37 mouse cellular contexts compared by ENCODE assay signal in the genomic region with DNA sequence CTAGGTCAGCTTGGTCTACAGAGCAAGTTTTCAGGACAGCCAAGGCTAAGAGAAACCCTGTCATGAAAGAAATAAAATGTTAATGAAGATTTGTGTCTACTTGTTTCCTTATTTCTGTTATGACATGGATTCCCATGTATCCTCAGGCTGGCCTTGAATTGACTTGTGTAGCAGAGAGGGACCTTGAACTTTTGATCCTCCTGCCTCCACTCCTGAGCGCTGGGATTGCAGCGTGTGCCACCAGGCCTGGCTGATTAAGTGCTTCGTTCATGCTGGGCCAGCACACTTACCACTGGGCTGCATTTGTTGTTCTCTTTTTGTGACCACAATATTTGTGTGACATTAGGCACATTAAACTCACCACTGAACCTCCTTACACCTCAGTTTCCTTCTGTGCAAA. TPM values are rescaled to one million over a fixed set of nuclear protein-coding genes. Genes with fewer than 3 reads are reported as not detected.
"Had no signal": no experiment of that assay in that cellular context is flagged by ENCODE, and none has a peak within 500 bp of the region (broad histone marks: within the 10 kb centered on the region; RNA-seq: fewer than 3 reads in every experiment).

No protein-coding gene starts in this region.

- H3K9ac ChIP-seq: heart, embryonic 12.5 days; heart, embryonic 13.5 days; heart, embryonic 15.5 days; hindbrain, embryonic 12.5 days; hindbrain, embryonic 13.5 days; hindbrain, embryonic 14.5 days; hindbrain, embryonic 15.5 days; intestine, embryonic 15.5 days; kidney, embryonic 15.5 days had no signal

- H3K4me3 ChIP-seq: heart, embryonic 12.5 days; heart, embryonic 13.5 days; heart, embryonic 15.5 days; hindbrain, embryonic 10.5 days; hindbrain, embryonic 12.5 days; hindbrain, embryonic 13.5 days; hindbrain, embryonic 15.5 days; intestine, embryonic 15.5 days; kidney, embryonic 15.5 days; layer of hippocampus, adult 2 months; left cerebral cortex, adult 2 months had no signal

- H3K9me3 ChIP-seq: heart, embryonic 12.5 days; heart, embryonic 13.5 days; heart, embryonic 15.5 days; hindbrain, embryonic 10.5 days; hindbrain, embryonic 12.5 days; hindbrain, embryonic 13.5 days; hindbrain, embryonic 15.5 days; intestine, embryonic 15.5 days; kidney, embryonic 15.5 days had no signal

- H3K27me3 ChIP-seq: heart, embryonic 12.5 days; heart, embryonic 13.5 days; heart, embryonic 15.5 days; hindbrain, embryonic 12.5 days; hindbrain, embryonic 13.5 days; hindbrain, embryonic 15.5 days; intestine, embryonic 15.5 days; kidney, embryonic 15.5 days had no signal

- DNase-seq: heart, postnatal 10 days; heart, postnatal 14 days; heart, postnatal 36 days; heart, postnatal 4 days; kidney, adult 11 months; kidney, adult 18-20 months; kidney, adult 2 months; kidney, adult 8-10 months; kidney, adult 9 months; kidney, postnatal 10 days; kidney, postnatal 14 days; kidney, postnatal 36 days; kidney, postnatal 4 days; layer of hippocampus, adult 9-11 months; layer of hippocampus, postnatal 36 days had no signal

- H3K4me1 ChIP-seq: hindbrain, embryonic 10.5 days; hindbrain, embryonic 12.5 days; hindbrain, embryonic 13.5 days; hindbrain, embryonic 15.5 days; intestine, embryonic 15.5 days; kidney, embryonic 15.5 days had no signal

- ATAC-seq: hindbrain, embryonic 16.5 days; inflammation-experienced regulatory T-cells, adult 6 months; intestine, embryonic 15.5 days; intestine, embryonic 16.5 days; intestine, postnatal 0 days had no signal

- H3K4me2 ChIP-seq: heart, embryonic 12.5 days; heart, embryonic 13.5 days; heart, embryonic 15.5 days; hindbrain, embryonic 12.5 days; hindbrain, embryonic 13.5 days; hindbrain, embryonic 14.5 days; hindbrain, embryonic 15.5 days; intestine, embryonic 15.5 days; kidney, embryonic 15.5 days had no signal

- H3K36me3 ChIP-seq: heart, embryonic 12.5 days; heart, embryonic 13.5 days; heart, embryonic 15.5 days; hindbrain, embryonic 10.5 days; intestine, embryonic 15.5 days; kidney, embryonic 15.5 days had no signal

- H3K27ac ChIP-seq: heart, embryonic 13.5 days; heart, embryonic 15.5 days; hindbrain, embryonic 10.5 days; hindbrain, embryonic 12.5 days; hindbrain, embryonic 13.5 days; hindbrain, embryonic 14.5 days; hindbrain, embryonic 15.5 days; hindbrain, postnatal 0 days; intestine, embryonic 15.5 days; kidney, embryonic 15.5 days; kidney, postnatal 0 days; layer of hippocampus, adult 2 months; left cerebral cortex, adult 2 months had no signal

RNA-seq across cellular contexts. Expression of a gene that starts 16.1 kb away (rescaled TPM):
- total RNA-seq: hematopoietic stem cell, adult 5-6 weeks had no signal
- polyA plus RNA-seq: heart, embryonic 16.5 days; heart, postnatal 0 days; inflammation-experienced regulatory T-cells, adult 6 months; large intestine, adult 2 months had no signal
